In the genomic region with DNA sequence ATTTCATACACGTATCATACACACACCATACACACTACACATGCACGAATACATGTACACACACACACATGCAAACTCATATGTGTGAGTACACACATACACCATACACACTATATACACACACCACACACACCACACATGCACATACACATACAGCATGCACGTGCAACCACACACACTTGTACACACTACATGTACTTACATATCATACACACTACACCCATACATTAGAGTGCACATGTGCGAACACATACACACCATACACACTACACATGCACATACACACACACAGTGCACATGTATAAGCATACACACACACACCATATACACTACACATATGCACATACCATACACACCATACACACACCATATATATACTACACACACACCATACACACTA, we compare ENCODE assay signal across 23 mouse cellular contexts.
DNase-seq lines count a peak whose midpoint lies in the region; ATAC-seq lines count a peak whose summit lies in the region.
"Had no signal": no experiment of that assay in that cellular context is flagged by ENCODE, and none has a peak within 500 bp of the region (broad histone marks: within the 10 kb centered on the region; RNA-seq: fewer than 3 reads in every experiment).

No protein-coding gene starts in this region.

- intact Hi-C loops in heart, postnatal 25 days (cut with DNase I), result no loop called here

- WGBS in heart, embryonic 10.5 days, result 91% methylated on average over 4 of the region's 4 CpGs

- H3K9me3 ChIP-seq in heart, embryonic 10.5 days, result no peaks in the 10 kb centered on the region
- H3K9me3 ChIP-seq in megakaryocyte, embryonic 14.5 days, result peaks cover 5% of the 10 kb centered on the region; the same call in 1 of the 2 replicates
- H3K9me3 ChIP-seq: forebrain, embryonic 10.5 days; forebrain, embryonic 13.5 days; heart, embryonic 12.5 days; heart, embryonic 15.5 days had no signal

- peak; percentile 30 for DNase-seq in heart, embryonic 10.5 days (ENCODE audit: low spot score)
- no peak for DNase-seq in heart, postnatal 25 days (ENCODE audit: low spot score)
- peak; percentile 1 for DNase-seq in thymus, postnatal 36 days
- no peak for DNase-seq in thymus, postnatal 0 days (ENCODE audit: low spot score)
- DNase-seq: adrenal gland, postnatal 10 days; adrenal gland, postnatal 36 days; cerebellum, adult 18-20 months; cerebellum, adult 9-10 months; cerebellum, postnatal 14 days; gastrocnemius, postnatal 10 days; heart, postnatal 10 days had no signal

- no peaks in the 10 kb centered on the region for H3K27me3 ChIP-seq in heart, embryonic 10.5 days (ENCODE audit: insufficient read depth, poor library complexity, severe bottlenecking)
- H3K27me3 ChIP-seq in megakaryocyte, embryonic 14.5 days (replicated peaks), result peaks cover 60% of the 10 kb centered on the region
- H3K27me3 ChIP-seq: forebrain, embryonic 13.5 days; heart, embryonic 12.5 days; heart, embryonic 15.5 days; Patski had no signal

- no peak overlapping the region for H3K4me3 ChIP-seq in heart, embryonic 10.5 days
- H3K4me3 ChIP-seq in megakaryocyte, embryonic 14.5 days (replicated peaks), result peak overlapping the region; percentile 70
- H3K4me3 ChIP-seq: forebrain, embryonic 10.5 days; forebrain, embryonic 13.5 days; heart, embryonic 12.5 days; heart, embryonic 15.5 days had no signal

- no peak for ATAC-seq in megakaryocyte, adult 5-6 weeks (ENCODE audit: poor library complexity, severe bottlenecking)
- no peak for ATAC-seq in CD4-positive, CD25-positive, alpha-beta regulatory T cell, adult 4 months
- ATAC-seq: forebrain, embryonic 13.5 days; forebrain, embryonic 16.5 days; hindbrain, postnatal 0 days; inflammation-experienced regulatory T-cells, adult 6 months; Patski had no signal

- peaks cover 6% of the 10 kb centered on the region; the same call in 1 of the 2 replicates for H3K4me1 ChIP-seq in heart, embryonic 10.5 days
- peaks cover 30% of the 10 kb centered on the region for H3K4me1 ChIP-seq in megakaryocyte, embryonic 14.5 days
- H3K4me1 ChIP-seq: forebrain, embryonic 13.5 days had no signal

- no peak overlapping the region for H3K27ac ChIP-seq in heart, embryonic 10.5 days
- H3K27ac ChIP-seq: forebrain, embryonic 10.5 days; forebrain, embryonic 13.5 days; heart, embryonic 15.5 days; hindbrain, embryonic 14.5 days; hindbrain, postnatal 0 days had no signal

- no peaks in the 10 kb centered on the region for H3K36me3 ChIP-seq in heart, embryonic 10.5 days
- H3K36me3 ChIP-seq in megakaryocyte, embryonic 14.5 days (replicated peaks; ENCODE audit: low read length), result no peaks in the 10 kb centered on the region
- H3K36me3 ChIP-seq: forebrain, embryonic 10.5 days; heart, embryonic 12.5 days; heart, embryonic 15.5 days had no signal

Comparison
In these comparisons a context has a peak if more than half of its experiments do, and no peak if none do; other contexts are left out.
1. DNase-seq: peak in heart, embryonic 10.5 days (single experiment) and thymus, postnatal 36 days (2 of 2); none in heart, postnatal 25 days (single experiment) and thymus, postnatal 0 days (single experiment).